Mouse (Mus musculus) activated CD4-positive, CD25-positive, alpha-beta regulatory T cell, adult 9 weeks (primary cell): ENCODE measurements around the gene Taf9. TPM values are rescaled to one million over a fixed set of nuclear protein-coding genes. Genes with fewer than 3 reads are reported as not detected.

Experiments
- polyA plus RNA-seq: library from polyadenylated mRNA; unstranded; fragments of 100-300 nt; shearing (Covaris generic); gene quantifications from one replicate; pipeline ENCODE4 v1.2.1, GENCODE M21; 2017

Taf9 gene
- 2.6 TPM for polyA plus RNA-seq

GRCm38 (mm10) chr13:100651439-100652186, at the start of gene Taf9:
Taf9 (plus strand) TSS chr13:100651579.

GRCm38 (mm10) chr13:100616181-100617087, 34.9 kb upstream of the Taf9 start, which contains the start of gene Marveld2:
Marveld2 (minus strand) TSS chr13:100616971.

GRCm38 (mm10) chr13:100650550-100651438, 585 bp upstream of the Taf9 start, which contains the start of the genes Ak6 and Rad17:
Ak6 (plus strand) TSS chr13:100650979.
Rad17 (minus strand) TSS chr13:100651051.

GRCm38 (mm10) chr13:100669291-100670022, 18.1 kb downstream of the Taf9 start, which contains the start of gene Ccdc125:
Ccdc125 (plus strand) TSS chr13:100669717.

Other genes with a start within 250 kb of the Taf9 start
- not detected for gene Naip1, start 198.7 kb upstream of the Taf9 start, polyA plus RNA-seq
- gene Gtf2h2, start 159.0 kb upstream of the Taf9 start, polyA plus RNA-seq, result 60.9 TPM
- gene Ocln, start 98.9 kb upstream of the Taf9 start, polyA plus RNA-seq, result 0.61 TPM
- gene Marveld2, start 34.6 kb upstream of the Taf9 start, polyA plus RNA-seq, result 9.4 TPM
- 132 TPM for gene Ak6, start 600 bp upstream of the Taf9 start, polyA plus RNA-seq
- 29.2 TPM for gene Rad17, start 528 bp upstream of the Taf9 start, polyA plus RNA-seq
- gene Ccdc125, start 18.1 kb downstream of the Taf9 start, polyA plus RNA-seq, result 22.6 TPM
- gene Cdk7, start 79.4 kb downstream of the Taf9 start, polyA plus RNA-seq, result 93.5 TPM
- gene Mrps36, start 93.1 kb downstream of the Taf9 start, polyA plus RNA-seq, result 114 TPM
- 5.1 TPM for gene Cenph, start 124.3 kb downstream of the Taf9 start, polyA plus RNA-seq
- 12.8 TPM for gene Ccnb1, start 135.0 kb downstream of the Taf9 start, polyA plus RNA-seq
- 12.0 TPM for gene Slc30a5, start 181.8 kb downstream of the Taf9 start, polyA plus RNA-seq